Mouse (Mus musculus) embryonic stem cell, embryonic (primary cell): ENCODE measurements at regions not wholly inside any gene's neighbourhood (a gene's known extent, or its start where the extent isn't known, plus 50 kb on each side); places are given as distances from the start of the nearest gene placed in this dataset.

Experiments used
- CTCF ChIA-PET, 4 experiments: fragments of 300-600 bp in 2 of 4; fragments of 350-600 bp in 2 of 4; sonication (Branson Sonifier 250); formaldehyde crosslinking; loops; one replicate each; lab custom pipeline; 2022; ENCODE audit warnings: inconsistent platforms in 2 of 4; lab: Charles Lee
- POLR2A ChIA-PET, 4 experiments: fragments of 300-600 bp in 2 of 4; fragments of 350-600 bp in 2 of 4; sonication (Branson Sonifier 250); formaldehyde crosslinking; loops; one replicate each; lab custom pipeline; 2022; ENCODE audit warnings: antibody characterized with exemption in 4 of 4, inconsistent platforms in 1 of 4; lab: Charles Lee

DNA sequence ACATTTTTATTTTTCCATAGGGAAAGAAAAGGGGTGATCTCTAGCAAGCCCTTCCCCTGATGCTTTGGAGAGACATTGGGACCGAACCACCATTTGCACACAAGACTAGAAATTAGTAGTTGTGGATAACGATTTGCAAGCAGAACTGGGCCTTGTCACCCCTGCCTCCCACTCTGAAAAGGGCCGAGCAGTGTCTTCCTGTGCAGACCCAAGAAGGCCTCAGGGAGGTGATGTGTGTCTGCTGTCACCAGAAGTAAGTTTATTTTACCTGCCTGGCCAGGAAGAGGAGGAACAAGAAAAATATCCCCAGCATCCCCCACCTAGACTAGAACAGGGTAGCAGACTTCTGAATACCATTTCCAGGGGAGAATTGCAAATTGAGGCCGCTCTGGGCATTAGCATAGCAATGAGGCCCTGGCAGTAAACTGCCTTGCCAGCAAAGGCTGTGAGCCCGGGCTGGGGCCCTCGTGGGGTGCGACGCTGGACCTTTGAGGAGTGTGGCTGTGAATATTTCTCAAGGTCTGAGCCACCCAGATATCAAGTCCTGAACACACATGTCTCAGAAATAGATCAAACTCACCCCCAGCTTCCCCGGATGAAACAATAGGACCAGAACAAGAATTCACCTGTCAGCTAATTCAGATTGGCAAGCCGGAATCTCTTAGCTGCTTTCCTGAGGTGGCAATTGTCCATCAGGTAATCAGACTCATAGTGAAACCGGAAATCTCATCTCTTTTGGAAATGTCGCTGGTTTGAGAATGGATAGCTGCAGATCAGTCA lies 470.4 kb downstream of the Vrk1 start:
- POLR2A ChIA-PET, result interaction anchor here in 1 of 4 experiments (0.7 kb wide), 1 partner anchor 1577 kb away, joined by 3 read pairs; no protein-coding TSS in a partner anchor

GRCm38 (mm10) chr12:106501622-106502327 lies 491.7 kb downstream of the Vrk1 start:
- ChIA-PET POLR2A (interaction anchor here in 1 of 4 experiments (0.7 kb wide), 1 partner anchor 624 kb away, joined by 6 read pairs; no protein-coding TSS in a partner anchor), CTCF (interaction anchor here in 2 of 4 experiments (0.6 to 0.7 kb wide), 4 partner anchors 45 to 536 kb away, joined by 3 to 5 read pairs (median 4); no protein-coding TSS in a partner anchor)

More for the DNA sequence above, 470.4 kb downstream of the Vrk1 start:
- CTCF ChIA-PET, result no interaction called here

- ChIA-PET POLR2A (no interaction called here), CTCF (no interaction called here)
These were observed 494.3 kb downstream of the Vrk1 start for GRCm38 (mm10) chr12:106504285-106504684.

- CTCF ChIA-PET, result no interaction called here
- POLR2A ChIA-PET, result no interaction called here
These were observed 504.0 kb downstream of the Vrk1 start for GRCm38 (mm10) chr12:106514057-106514456.

- POLR2A ChIA-PET, result no interaction called here
- CTCF ChIA-PET, result no interaction called here
These were observed 505.3 kb downstream of the Vrk1 start for GRCm38 (mm10) chr12:106515257-106515788.

DNA sequence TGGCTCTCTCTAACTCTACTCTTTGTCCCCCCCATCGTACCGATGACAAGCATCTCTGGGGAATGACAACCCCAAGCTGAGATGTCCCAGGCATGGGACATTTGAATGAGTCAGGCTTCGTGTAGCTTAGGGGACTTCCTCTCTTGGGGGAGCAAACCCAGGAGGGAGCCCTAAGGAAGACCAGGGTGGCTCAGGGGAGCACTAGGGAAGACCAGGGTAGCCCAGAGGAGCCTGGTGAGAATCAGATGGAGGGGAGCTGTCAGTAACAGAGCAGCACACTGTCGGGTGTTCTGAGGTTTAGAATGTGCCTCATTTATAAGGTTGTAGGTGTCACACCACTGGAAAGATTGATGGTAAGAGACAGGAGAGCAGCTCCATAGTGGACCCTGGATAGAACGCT lies 509.1 kb downstream of the Vrk1 start:
- ChIA-PET CTCF (no interaction called here), POLR2A (interaction anchor here in 1 of 4 experiments (0.7 kb wide), 1 partner anchor 14 kb away, joined by 3 read pairs; no protein-coding TSS in a partner anchor)

DNA sequence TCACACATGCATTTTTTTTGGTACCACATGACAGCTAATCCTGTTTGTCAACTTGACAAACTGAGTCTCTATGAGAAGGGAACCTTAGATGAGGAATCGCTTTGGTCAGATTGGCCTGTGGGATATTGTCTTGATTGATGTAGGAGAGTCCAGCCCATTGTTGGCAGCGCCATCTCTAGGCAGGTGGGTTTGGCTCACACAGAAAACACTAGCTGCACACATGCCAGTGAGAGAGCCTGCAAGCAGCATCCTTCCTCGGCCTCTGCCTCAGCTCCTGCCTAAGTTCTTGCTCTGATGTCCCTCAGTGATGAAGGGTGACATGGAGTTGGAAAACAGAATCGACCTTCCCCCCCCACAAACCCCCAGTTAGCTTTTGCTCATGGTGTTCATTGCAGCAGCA lies 514.4 kb downstream of the Vrk1 start:
- CTCF ChIA-PET, result interaction anchor here in 2 of 4 experiments (0.6 kb wide), 3 partner anchors 15 to 291 kb away, joined by 7 to 9 read pairs (median 9); no protein-coding TSS in a partner anchor
- POLR2A ChIA-PET, result no interaction called here

- POLR2A ChIA-PET, result interaction anchor here in 1 of 4 experiments (0.9 kb wide), 1 partner anchor 11 kb away, joined by 3 read pairs; no protein-coding TSS in a partner anchor
These were observed 517.1 kb downstream of the Vrk1 start for GRCm38 (mm10) chr12:106527116-106527515.

GRCm38 (mm10) chr12:106527699-106528434 lies 517.8 kb downstream of the Vrk1 start:
- ChIA-PET CTCF (no interaction called here), POLR2A (interaction anchor here in 1 of 4 experiments (0.6 kb wide), 1 partner anchor 675 kb away, joined by 4 read pairs; no protein-coding TSS in a partner anchor)

More at GRCm38 (mm10) chr12:106527116-106527515, 517.1 kb downstream of the Vrk1 start:
- CTCF ChIA-PET, result no interaction called here

DNA sequence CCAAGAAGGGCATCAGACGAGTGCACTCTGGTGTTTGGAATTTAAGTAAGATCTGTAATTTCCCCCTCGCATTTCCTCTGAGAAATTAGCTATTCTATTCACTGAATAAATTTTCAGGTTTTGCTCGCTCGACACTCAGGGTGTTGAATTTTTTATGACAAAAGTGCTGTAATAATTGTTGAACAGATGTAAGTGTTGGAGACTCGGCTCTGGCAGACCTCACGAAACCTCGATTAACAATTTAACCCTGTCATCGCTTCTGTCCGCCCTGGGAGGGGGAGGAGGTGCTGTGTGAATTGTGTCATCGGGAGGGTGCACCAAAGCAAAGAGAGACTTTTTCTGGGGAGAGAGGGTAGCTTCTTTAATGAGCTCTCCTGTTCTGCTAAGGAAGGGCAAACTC lies 518.5 kb downstream of the Vrk1 start:
- POLR2A ChIA-PET, result interaction anchor here in 1 of 4 experiments (0.6 kb wide), 1 partner anchor 675 kb away, joined by 4 read pairs; no protein-coding TSS in a partner anchor
- CTCF ChIA-PET, result no interaction called here

DNA sequence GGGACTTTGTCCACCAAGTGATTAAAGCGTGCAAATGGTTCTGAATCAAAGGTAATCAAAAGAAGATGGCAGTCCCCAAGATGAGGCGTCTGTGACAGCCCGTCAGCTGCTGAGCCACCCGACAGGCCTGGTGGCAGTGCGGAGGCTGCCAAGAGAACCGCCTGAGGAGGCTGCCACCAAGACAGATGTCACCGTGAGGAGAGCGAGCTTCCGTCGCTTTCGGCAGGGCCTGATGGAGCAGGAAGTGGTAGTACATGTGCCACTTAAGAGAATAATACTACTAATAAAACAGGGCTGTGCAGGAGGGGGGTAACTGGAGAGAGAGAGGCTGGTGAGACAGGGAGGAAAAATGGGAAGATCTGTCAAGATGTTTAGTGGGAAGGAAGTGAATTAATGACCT lies 519.1 kb downstream of the Vrk1 start:
- POLR2A ChIA-PET, result no interaction called here

DNA sequence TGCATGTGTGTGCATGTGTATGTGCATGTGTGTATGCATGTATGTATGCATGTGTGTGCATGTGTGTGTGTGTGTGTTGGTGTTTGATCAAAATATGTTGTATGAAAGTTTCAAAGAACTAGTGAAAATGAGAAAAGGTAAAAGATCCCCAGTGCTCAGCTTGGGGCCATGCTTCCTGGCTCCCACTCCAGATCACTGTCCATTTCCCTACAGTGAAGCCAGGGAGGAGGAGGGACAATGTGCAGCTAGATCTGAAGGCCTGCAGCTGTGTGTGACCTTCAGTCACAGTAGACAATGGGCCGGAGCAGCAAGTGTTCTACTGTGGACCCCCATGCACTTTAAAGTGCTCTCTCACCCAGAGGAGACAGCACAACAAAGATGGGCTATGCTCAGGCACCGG lies 525.1 kb downstream of the Vrk1 start:
- CTCF ChIA-PET, result interaction anchor here in 1 of 4 experiments (0.5 kb wide), 1 partner anchor 154 kb away, joined by 7 read pairs; no protein-coding TSS in a partner anchor

More for the DNA sequence above, 519.1 kb downstream of the Vrk1 start:
- CTCF ChIA-PET, result no interaction called here

GRCm38 (mm10) chr12:106535628-106536288 lies 525.7 kb downstream of the Vrk1 start:
- POLR2A ChIA-PET, result interaction anchor here in 1 of 4 experiments (0.6 kb wide), 2 partner anchors 52 to 104 kb away, joined by 3 to 4 read pairs; no protein-coding TSS in a partner anchor
- CTCF ChIA-PET, result interaction anchor here in 2 of 4 experiments (0.5 to 0.7 kb wide), 2 partner anchors 64 to 153 kb away, joined by 4 to 7 read pairs; no protein-coding TSS in a partner anchor

More for the DNA sequence above, 525.1 kb downstream of the Vrk1 start:
- POLR2A ChIA-PET, result no interaction called here

- CTCF ChIA-PET, result interaction anchor here in 1 of 4 experiments (0.7 kb wide), 1 partner anchor 65 kb away, joined by 4 read pairs; no protein-coding TSS in a partner anchor
- POLR2A ChIA-PET, result interaction anchor here in 1 of 4 experiments (0.6 kb wide), 2 partner anchors 53 to 105 kb away, joined by 3 to 4 read pairs; no protein-coding TSS in a partner anchor
These were observed 526.2 kb downstream of the Vrk1 start for GRCm38 (mm10) chr12:106536289-106536636.

DNA sequence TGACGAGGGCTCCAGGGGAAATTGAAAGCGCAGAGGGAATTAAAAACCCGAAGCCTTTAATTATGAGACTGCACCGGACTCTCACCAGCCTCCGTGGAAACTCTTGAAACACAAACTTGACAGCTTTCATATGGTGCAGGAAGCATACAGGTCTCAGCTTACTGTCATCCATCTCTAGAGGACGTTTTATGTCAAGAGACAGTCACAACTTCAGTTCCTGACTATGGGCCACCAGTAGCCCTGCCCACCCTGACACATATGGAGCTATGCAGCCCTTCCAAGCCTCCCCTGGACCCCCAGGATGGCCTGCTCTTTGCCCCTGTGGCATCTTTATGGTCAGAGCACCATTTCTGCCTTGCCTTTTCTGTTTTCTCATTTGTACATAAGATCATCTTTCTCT lies 530.0 kb downstream of the Vrk1 start:
- POLR2A ChIA-PET, result no interaction called here

DNA sequence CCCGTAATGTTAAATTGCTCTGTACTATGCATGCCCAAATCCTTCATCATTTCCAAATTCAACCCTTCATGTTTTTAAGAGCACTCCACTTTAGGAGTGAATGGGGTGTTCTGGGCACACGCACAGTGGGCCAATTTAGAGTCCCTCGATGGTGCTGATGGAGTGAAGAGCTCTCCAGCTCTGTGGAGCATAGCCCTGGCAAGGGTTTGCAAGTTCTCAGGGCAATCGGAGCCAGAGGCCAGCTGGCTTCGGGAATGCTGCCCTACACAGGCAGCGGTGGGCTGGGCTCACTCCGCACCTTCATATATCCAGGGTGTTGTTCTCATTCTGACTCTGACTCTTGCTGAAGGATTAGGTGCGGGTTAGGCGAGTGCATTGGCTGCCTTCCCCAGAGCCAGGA lies 549.5 kb downstream of the Vrk1 start:
- ChIA-PET CTCF (no interaction called here), POLR2A (no interaction called here)

More for the DNA sequence above, 530.0 kb downstream of the Vrk1 start:
- CTCF ChIA-PET, result no interaction called here

- CTCF ChIA-PET, result interaction anchor here in 1 of 4 experiments (0.6 kb wide), 1 partner anchor 11 kb away, joined by 3 read pairs; no protein-coding TSS in a partner anchor
- POLR2A ChIA-PET, result no interaction called here
These were observed 555.2 kb downstream of the Vrk1 start for GRCm38 (mm10) chr12:106565263-106565681.

DNA sequence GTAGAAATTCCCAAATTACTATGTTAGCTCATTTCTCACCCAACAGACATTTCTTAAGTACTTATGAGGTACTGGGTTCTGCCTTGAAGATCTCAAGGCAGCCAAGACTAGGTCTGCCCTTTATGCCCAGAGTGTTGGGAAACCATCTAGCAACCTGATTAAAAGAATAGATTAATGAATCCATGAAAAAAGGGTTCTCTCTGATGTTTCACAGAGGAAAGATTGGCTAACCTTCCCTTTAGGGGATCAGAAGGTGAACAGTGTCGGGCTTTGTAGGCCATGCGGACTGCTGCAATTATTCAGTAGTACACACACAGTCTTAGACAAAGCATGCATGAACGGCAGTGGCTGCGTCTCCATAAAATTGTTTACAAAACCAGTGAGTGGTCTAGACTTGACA lies 556.3 kb downstream of the Vrk1 start:
- CTCF ChIA-PET, result no interaction called here

More for the DNA sequence above, 556.3 kb downstream of the Vrk1 start:
- POLR2A ChIA-PET, result interaction anchor here in 1 of 4 experiments (1.0 kb wide), 1 partner anchor 37 kb away, joined by 3 read pairs; no protein-coding TSS in a partner anchor
